Mouse (Mus musculus): ENCODE measurements around the gene Ccdc86.

DNA sequence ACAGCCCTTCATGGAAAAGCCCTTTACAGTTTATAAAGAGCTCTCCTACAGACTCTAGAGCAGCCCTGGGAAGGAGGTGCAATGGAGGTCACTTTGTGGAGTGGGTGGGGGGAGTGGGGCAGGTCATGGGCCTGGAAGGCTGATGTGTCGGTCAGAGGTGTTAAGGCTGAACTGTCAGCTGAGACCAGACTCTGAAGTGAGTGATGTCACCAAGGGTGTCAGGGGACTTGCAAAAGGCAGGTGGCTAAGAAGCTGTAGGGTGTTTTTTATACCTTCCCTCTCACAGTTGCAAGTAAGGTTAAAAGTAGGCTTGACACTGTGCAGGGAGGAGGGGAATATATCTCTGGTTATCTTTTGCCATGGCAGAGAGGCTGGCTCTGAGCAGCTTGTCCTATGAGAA lies 41.7 kb upstream of the Ccdc86 start:
- TF ChIP-seq GATA1 (IDR thresholded peaks at IDR 0.05; ENCODE audit: borderline replicate concordance, low read length) (no peak), FLI1 (IDR thresholded peaks at IDR 0.05; ENCODE audit: low read length) (no peak)

All from megakaryocyte, embryonic 14.5 days (primary cell).